Mouse (Mus musculus): ENCODE results near the gene Pitpnm2. TPM values are rescaled to one million over a fixed set of nuclear protein-coding genes. Genes with fewer than 3 reads are reported as not detected.

Gene Pitpnm2
- polyA plus RNA-seq, 1 experiment = 19.6 TPM

GRCm38 (mm10) chr5:124216403-124216802 lies 33.2 kb downstream of the Pitpnm2 start:
- H3K4me3 ChIP-seq (ENCODE audit: low read depth, low read length) = no peak overlapping the region
- peaks cover 13% of the 10 kb centered on the region for H3K4me1 ChIP-seq (ENCODE audit: control insufficient read depth, insufficient read depth, insufficient read length, low read length)
- H3K36me3 ChIP-seq (ENCODE audit: control insufficient read depth, insufficient read depth, low read length) = no peaks in the 10 kb centered on the region
- H3K27me3 ChIP-seq (ENCODE audit: control insufficient read depth, insufficient read depth, low read length) = no peaks in the 10 kb centered on the region
- no peak overlapping the region for H3K27ac ChIP-seq (ENCODE audit: insufficient read depth, low read depth, low read length)
- 86% methylated on average over 6 of the region's 6 CpGs for WGBS
- TF ChIP-seq POLR2A (IDR thresholded peaks at IDR 0.05; ENCODE audit: low read depth, low read length) (no peak), CTCF (IDR thresholded peaks at IDR 0.05; ENCODE audit: extremely low read depth, insufficient read length, insufficient replicate concordance, low read depth, low read length) (no peak)

GRCm38 (mm10) chr5:124215647-124216046 lies 33.9 kb downstream of the Pitpnm2 start:
- 83% methylated on average over 10 of the region's 10 CpGs for WGBS
- no peaks in the 10 kb centered on the region for H3K36me3 ChIP-seq (ENCODE audit: control insufficient read depth, insufficient read depth, low read length)
- H3K4me3 ChIP-seq (ENCODE audit: low read depth, low read length) = no peak overlapping the region
- peaks cover 9% of the 10 kb centered on the region for H3K4me1 ChIP-seq (ENCODE audit: control insufficient read depth, insufficient read depth, insufficient read length, low read length)
- H3K27me3 ChIP-seq (ENCODE audit: control insufficient read depth, insufficient read depth, low read length) = no peaks in the 10 kb centered on the region
- H3K27ac ChIP-seq (ENCODE audit: insufficient read depth, low read depth, low read length) = no peak overlapping the region
- TF ChIP-seq POLR2A (IDR thresholded peaks at IDR 0.05; ENCODE audit: low read depth, low read length) = no peak
- TF ChIP-seq CTCF (IDR thresholded peaks at IDR 0.05; ENCODE audit: extremely low read depth, insufficient read length, insufficient replicate concordance, low read depth, low read length) = no peak

- 84% methylated on average over 14 of the region's 14 CpGs for WGBS
- TF ChIP-seq POLR2A (IDR thresholded peaks at IDR 0.05; ENCODE audit: low read depth, low read length) = no peak
- TF ChIP-seq CTCF (IDR thresholded peaks at IDR 0.05; ENCODE audit: extremely low read depth, insufficient read length, insufficient replicate concordance, low read depth, low read length) = no peak
These were observed 34.9 kb downstream of the Pitpnm2 start for GRCm38 (mm10) chr5:124214516-124215145.

GRCm38 (mm10) chr5:124213588-124214469 lies 35.7 kb downstream of the Pitpnm2 start:
- 77% methylated on average over 13 of the region's 13 CpGs for WGBS

More at GRCm38 (mm10) chr5:124214516-124215145, 34.9 kb downstream of the Pitpnm2 start:
- Histone ChIP-seq H3K4me1 (ENCODE audit: control insufficient read depth, insufficient read depth, insufficient read length, low read length) (peaks cover 9% of the 10 kb centered on the region), H3K27ac (ENCODE audit: insufficient read depth, low read depth, low read length) (peak overlapping the region; percentile 30), H3K36me3 (ENCODE audit: control insufficient read depth, insufficient read depth, low read length) (no peaks in the 10 kb centered on the region), H3K27me3 (ENCODE audit: control insufficient read depth, insufficient read depth, low read length) (no peaks in the 10 kb centered on the region), H3K4me3 (ENCODE audit: low read depth, low read length) (no peak overlapping the region)

GRCm38 (mm10) chr5:124211669-124212068 lies 37.9 kb downstream of the Pitpnm2 start:
- H3K4me3 ChIP-seq (ENCODE audit: low read depth, low read length) = no peak overlapping the region
- peak overlapping the region; percentile 20; the same call in 1 of the 2 replicates for H3K27ac ChIP-seq (ENCODE audit: insufficient read depth, low read depth, low read length)
- H3K4me1 ChIP-seq (ENCODE audit: control insufficient read depth, insufficient read depth, insufficient read length, low read length) = peaks cover 7% of the 10 kb centered on the region; the same call in 1 of the 2 replicates
- H3K36me3 ChIP-seq (ENCODE audit: control insufficient read depth, insufficient read depth, low read length) = no peaks in the 10 kb centered on the region
- TF ChIP-seq POLR2A (IDR thresholded peaks at IDR 0.05; ENCODE audit: low read depth, low read length) (no peak), CTCF (IDR thresholded peaks at IDR 0.05; ENCODE audit: extremely low read depth, insufficient read length, insufficient replicate concordance, low read depth, low read length) (no peak)
- WGBS = 68% methylated on average over 2 of the region's 2 CpGs
- no peaks in the 10 kb centered on the region for H3K27me3 ChIP-seq (ENCODE audit: control insufficient read depth, insufficient read depth, low read length)

More at GRCm38 (mm10) chr5:124213588-124214469, 35.7 kb downstream of the Pitpnm2 start:
- peak overlapping the region; percentile 30 for H3K27ac ChIP-seq (ENCODE audit: insufficient read depth, low read depth, low read length)
- no peak overlapping the region for H3K4me3 ChIP-seq (ENCODE audit: low read depth, low read length)
- no peaks in the 10 kb centered on the region for H3K27me3 ChIP-seq (ENCODE audit: control insufficient read depth, insufficient read depth, low read length)
- no peak for TF ChIP-seq POLR2A (IDR thresholded peaks at IDR 0.05; ENCODE audit: low read depth, low read length)
- TF ChIP-seq CTCF (IDR thresholded peaks at IDR 0.05; ENCODE audit: extremely low read depth, insufficient read length, insufficient replicate concordance, low read depth, low read length) = no peak
- no peaks in the 10 kb centered on the region for H3K36me3 ChIP-seq (ENCODE audit: control insufficient read depth, insufficient read depth, low read length)
- peaks cover 9% of the 10 kb centered on the region for H3K4me1 ChIP-seq (ENCODE audit: control insufficient read depth, insufficient read depth, insufficient read length, low read length)

- WGBS = 77% methylated on average over 8 of the region's 8 CpGs
- no peaks in the 10 kb centered on the region for H3K36me3 ChIP-seq (ENCODE audit: control insufficient read depth, insufficient read depth, low read length)
- TF ChIP-seq POLR2A (IDR thresholded peaks at IDR 0.05; ENCODE audit: low read depth, low read length) (no peak), CTCF (IDR thresholded peaks at IDR 0.05; ENCODE audit: extremely low read depth, insufficient read length, insufficient replicate concordance, low read depth, low read length) (no peak)
- H3K27me3 ChIP-seq (ENCODE audit: control insufficient read depth, insufficient read depth, low read length) = no peaks in the 10 kb centered on the region
- peaks cover 8% of the 10 kb centered on the region; the same call in 1 of the 2 replicates for H3K4me1 ChIP-seq (ENCODE audit: control insufficient read depth, insufficient read depth, insufficient read length, low read length)
- no peak overlapping the region for H3K4me3 ChIP-seq (ENCODE audit: low read depth, low read length)
- peak overlapping the region; percentile 20 for H3K27ac ChIP-seq (ENCODE audit: insufficient read depth, low read depth, low read length)
These were observed 38.3 kb downstream of the Pitpnm2 start for GRCm38 (mm10) chr5:124211234-124211633.
